In the genomic region with DNA sequence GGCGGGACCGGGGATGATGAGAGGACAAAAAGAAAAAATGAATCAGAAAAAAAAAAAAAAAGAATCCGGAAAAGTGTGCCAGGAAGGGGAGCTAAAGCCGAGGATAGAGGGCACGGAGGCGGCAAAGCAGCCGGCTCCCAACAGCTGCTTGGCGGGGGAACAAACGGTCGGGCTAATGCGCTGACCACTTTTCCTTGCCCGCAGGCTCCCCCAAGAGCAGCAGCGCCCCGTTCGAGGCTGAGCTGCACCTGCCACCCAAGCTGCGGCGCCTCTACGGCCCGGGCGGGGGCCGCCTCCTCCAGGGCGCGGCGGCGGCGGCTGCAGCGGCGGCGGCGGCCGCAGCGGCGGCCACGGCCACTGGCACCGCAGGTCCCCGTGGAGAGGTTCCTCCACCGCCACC, we compare ENCODE assay signal across 8 mouse cellular contexts. TPM values are rescaled to one million over a fixed set of nuclear protein-coding genes. Genes with fewer than 3 reads are reported as not detected.
DNase-seq lines count a peak whose midpoint lies in the region; ATAC-seq and TF ChIP-seq lines count a peak whose summit lies in the region.

No protein-coding gene starts in this region.

- H3K27me3 ChIP-seq in heart, embryonic 15.5 days = peaks cover 89% of the 10 kb centered on the region
- peaks cover 75% of the 10 kb centered on the region for H3K27me3 ChIP-seq in G1E (ENCODE audit: insufficient read depth, low read length)
- H3K27me3 ChIP-seq in hindbrain, embryonic 11.5 days (ENCODE audit: control insufficient read depth, insufficient read depth, low read length) = peaks cover 73% of the 10 kb centered on the region
- H3K27me3 ChIP-seq in midbrain, embryonic 13.5 days = peaks cover 77% of the 10 kb centered on the region

- H3K27ac ChIP-seq in heart, embryonic 15.5 days = no peak overlapping the region
- H3K27ac ChIP-seq in hindbrain, embryonic 11.5 days (ENCODE audit: low read depth, low read length) = no peak overlapping the region
- H3K27ac ChIP-seq in midbrain, embryonic 13.5 days = peak overlapping the region; percentile 58

- intact Hi-C loops in heart, postnatal 25 days (cut with DNase I) = loop anchor here (10.0 kb wide), 1 partner anchor 176 kb away; no protein-coding TSS in a partner anchor

- no peaks in the 10 kb centered on the region for H3K9me3 ChIP-seq in heart, embryonic 15.5 days (replicated peaks)
- no peaks in the 10 kb centered on the region for H3K9me3 ChIP-seq in G1E (replicated peaks)
- no peaks in the 10 kb centered on the region for H3K9me3 ChIP-seq in hindbrain, embryonic 11.5 days (ENCODE audit: control insufficient read depth, low read length)
- H3K9me3 ChIP-seq in midbrain, embryonic 13.5 days = no peaks in the 10 kb centered on the region

- peak overlapping the region; percentile 74 for H3K4me2 ChIP-seq in heart, embryonic 15.5 days
- peak overlapping the region; percentile 57 for H3K4me2 ChIP-seq in hindbrain, embryonic 11.5 days (replicated peaks; ENCODE audit: low read depth, low read length)
- H3K4me2 ChIP-seq in midbrain, embryonic 13.5 days (replicated peaks) = peak overlapping the region; percentile 64

- TF ChIP-seq CTCF in G1E (IDR thresholded peaks at IDR 0.05; ENCODE audit: low read depth, low read length) = no peak

- H3K4me3 ChIP-seq in heart, embryonic 15.5 days = peak overlapping the region; percentile 45
- peak overlapping the region; percentile 72 for H3K4me3 ChIP-seq in G1E (ENCODE audit: low read depth, low read length)
- H3K4me3 ChIP-seq in hindbrain, embryonic 11.5 days (ENCODE audit: low read depth, low read length) = peak overlapping the region; percentile 29
- H3K4me3 ChIP-seq in midbrain, embryonic 13.5 days (replicated peaks) = peak overlapping the region; percentile 43

- peaks cover 16% of the 10 kb centered on the region for H3K4me1 ChIP-seq in heart, embryonic 15.5 days (replicated peaks)
- peaks cover 35% of the 10 kb centered on the region for H3K4me1 ChIP-seq in G1E (ENCODE audit: insufficient read depth, low read depth, low read length)
- H3K4me1 ChIP-seq in hindbrain, embryonic 11.5 days (replicated peaks; ENCODE audit: control insufficient read depth, insufficient read depth, low read length) = no peaks in the 10 kb centered on the region
- H3K4me1 ChIP-seq in midbrain, embryonic 13.5 days (replicated peaks) = peaks cover 12% of the 10 kb centered on the region

- H3K9ac ChIP-seq in heart, embryonic 15.5 days = no peak overlapping the region
- no peak overlapping the region for H3K9ac ChIP-seq in hindbrain, embryonic 11.5 days (ENCODE audit: low read depth, low read length)
- H3K9ac ChIP-seq in midbrain, embryonic 13.5 days (replicated peaks) = peak overlapping the region; percentile 59

- ATAC-seq in heart, embryonic 15.5 days (replicated peaks; ENCODE audit: insufficient number of reproducible peaks, insufficient read depth, low FRiP score, low read depth) = no peak
- no peak for ATAC-seq in G1E (ENCODE audit: extremely low read depth, insufficient number of reproducible peaks, low FRiP score, poor library complexity, severe bottlenecking)
- ATAC-seq in hindbrain, embryonic 11.5 days (ENCODE audit: low FRiP score) = 0 out of 2 replicates have a peak, but pooled peaks have one; percentile 24
- ATAC-seq in midbrain, embryonic 13.5 days = no peak

- WGBS in heart, embryonic 15.5 days = 7% methylated on average over 34 of the region's 37 CpGs
- WGBS in hindbrain, embryonic 11.5 days = 17% methylated on average over 28 of the region's 37 CpGs
- 27% methylated on average over 18 of the region's 37 CpGs for WGBS in midbrain, embryonic 13.5 days

- no peak for DNase-seq in heart, postnatal 25 days (ENCODE audit: low spot score)
- peak; percentile 17 for DNase-seq in G1E (ENCODE audit: low spot score)
- DNase-seq in hindbrain, embryonic 11.5 days (ENCODE audit: low spot score) = peak; percentile 29
- DNase-seq in frontal cortex, adult 2 months (ENCODE audit: extremely low spot score in 1 of 2, low spot score in 1 of 2) = no peak
- no peak for DNase-seq in ovary, postnatal 10 days (ENCODE audit: low spot score)
- no peak for DNase-seq in urinary bladder, adult 18-20 months (ENCODE audit: low spot score in 2 of 2)

- H3K36me3 ChIP-seq in heart, embryonic 15.5 days = no peaks in the 10 kb centered on the region
- no peaks in the 10 kb centered on the region for H3K36me3 ChIP-seq in G1E (replicated peaks)
- no peaks in the 10 kb centered on the region for H3K36me3 ChIP-seq in hindbrain, embryonic 11.5 days (ENCODE audit: control insufficient read depth, insufficient read depth, low read length)
- H3K36me3 ChIP-seq in midbrain, embryonic 13.5 days = no peaks in the 10 kb centered on the region

RNA-seq across cellular contexts. Expression of a gene that starts 2.1 kb away (rescaled TPM):
- not detected in 2 replicates for polyA plus RNA-seq in heart, embryonic 15.5 days (2015; fragmentation: Nextera tagmentation; extraction: Ambion mirVana)
- under 1 TPM in 1 of 2 experiments, not detected in 1; 0.10 TPM for total RNA-seq in heart, postnatal 25 days (2021)
- total RNA-seq in G1E (2014; fragmentation: Nextera tagmentation) (not detected in 2 replicates), G1E (2017) (0.11 TPM in 1 of 2 replicates, not detected in the other)
- polyA plus RNA-seq in G1E (2012) = 0.18 and 0.25 TPM in 2 replicates
- polyA plus RNA-seq in hindbrain, embryonic 11.5 days (2014; fragmentation: Nextera tagmentation; extraction: Ambion mirVana) = 1.3 and 2.0 TPM in 2 replicates
- polyA plus RNA-seq in midbrain, embryonic 13.5 days (2015; fragmentation: Nextera tagmentation; extraction: Ambion mirVana) = 13.9 and 16.4 TPM in 2 replicates
- 41.8 and 47.0 TPM in 2 replicates for polyA plus RNA-seq in frontal cortex, adult 2 months (2012; rRNA removed)

Comparison
In these comparisons a context has a peak if more than half of its experiments do, and no peak if none do; other contexts are left out.
1. DNase-seq: peak in G1E (single experiment) and hindbrain, embryonic 11.5 days (single experiment); none in heart, postnatal 25 days (single experiment), frontal cortex, adult 2 months (0 of 2), ovary, postnatal 10 days (single experiment) and urinary bladder, adult 18-20 months (0 of 2).
2. Peak in every context shown above with its lines, with median percentiles within 50 percentile points of each other: H3K4me2 ChIP-seq and H3K4me3 ChIP-seq.